9 mouse cellular contexts compared by ENCODE assay signal in genomic region chr3:56000259-56000658, GRCm38 (mm10).
DNase-seq lines count a peak whose midpoint lies in the region; ATAC-seq lines count a peak whose summit lies in the region.
"Had no signal": no experiment of that assay in that cellular context is flagged by ENCODE, and none has a peak within 500 bp of the region (broad histone marks: within the 10 kb centered on the region; RNA-seq: fewer than 3 reads in every experiment).

No protein-coding gene starts in this region.

- H3K36me3 ChIP-seq in midbrain, embryonic 15.5 days (replicated peaks), result peaks cover 8% of the 10 kb centered on the region; the same call in 1 of the 2 replicates

- peak; percentile 82 for ATAC-seq in midbrain, embryonic 15.5 days (replicated peaks)
- no peak for ATAC-seq in monocyte, adult 5-6 weeks (replicated peaks; ENCODE audit: insufficient number of reproducible peaks, low FRiP score, low TSS enrichment, poor library complexity, severe bottlenecking)

- 2% methylated on average over 1 of the region's 1 CpGs for WGBS in midbrain, embryonic 15.5 days

- no peaks in the 10 kb centered on the region for H3K27me3 ChIP-seq in midbrain, embryonic 15.5 days (replicated peaks)
- H3K27me3 ChIP-seq: megakaryocyte, embryonic 14.5 days had no signal

- H3K27ac ChIP-seq in midbrain, embryonic 15.5 days, result no peak overlapping the region

- H3K4me1 ChIP-seq in midbrain, embryonic 15.5 days, result no peaks in the 10 kb centered on the region
- H3K4me1 ChIP-seq: megakaryocyte, embryonic 14.5 days had no signal

- no peak overlapping the region for H3K4me3 ChIP-seq in midbrain, embryonic 15.5 days
- H3K4me3 ChIP-seq: megakaryocyte, embryonic 14.5 days had no signal

- no peaks in the 10 kb centered on the region for H3K9me3 ChIP-seq in midbrain, embryonic 15.5 days
- H3K9me3 ChIP-seq: megakaryocyte, embryonic 14.5 days had no signal

- H3K4me2 ChIP-seq in midbrain, embryonic 15.5 days, result no peak overlapping the region

- no peak overlapping the region for H3K9ac ChIP-seq in midbrain, embryonic 15.5 days

- DNase-seq in layer of hippocampus, adult 9-10 months (ENCODE audit: low spot score), result peak; percentile 71
- DNase-seq in layer of hippocampus, adult 11-12 months (ENCODE audit: low spot score), result no peak
- peak; percentile 75 for DNase-seq in MN1 (ENCODE audit: low spot score)
- peak; percentile 48 for DNase-seq in embryo, embryonic 9.5 days (ENCODE audit: extremely low spot score)
- no peak for DNase-seq in right cerebral cortex, adult 18-20 months
- no peak for DNase-seq in cerebellum, adult 11 months

Comparison
In these comparisons a context has a peak if more than half of its experiments do, and no peak if none do; other contexts are left out.
1. DNase-seq: peak in layer of hippocampus, adult 9-10 months (single experiment), MN1 (single experiment) and embryo, embryonic 9.5 days (single experiment); none in layer of hippocampus, adult 11-12 months (single experiment), right cerebral cortex, adult 18-20 months (single experiment) and cerebellum, adult 11 months (single experiment).